ENCODE assay signal across 22 mouse cellular contexts in genomic region chr1:153659666-153660065, GRCm38 (mm10). TPM values are rescaled to one million over a fixed set of nuclear protein-coding genes. Genes with fewer than 3 reads are reported as not detected.
DNase-seq lines count a peak whose midpoint lies in the region; ATAC-seq lines count a peak whose summit lies in the region.
"Had no signal": no experiment of that assay in that cellular context is flagged by ENCODE, and none has a peak within 500 bp of the region (broad histone marks: within the 10 kb centered on the region; RNA-seq: fewer than 3 reads in every experiment).

No protein-coding gene starts in this region.

- H3K9me3 ChIP-seq in forebrain, embryonic 13.5 days (replicated peaks) = no peaks in the 10 kb centered on the region
- no peaks in the 10 kb centered on the region for H3K9me3 ChIP-seq in forebrain, embryonic 11.5 days (ENCODE audit: control insufficient read depth, low read length)
- H3K9me3 ChIP-seq in hindbrain, embryonic 15.5 days = no peaks in the 10 kb centered on the region
- no peaks in the 10 kb centered on the region for H3K9me3 ChIP-seq in midbrain, embryonic 14.5 days (ENCODE audit: control insufficient read depth, low read length)
- H3K9me3 ChIP-seq: embryonic facial prominence, embryonic 10.5 days; heart, embryonic 12.5 days; limb, embryonic 13.5 days had no signal

- H3K27me3 ChIP-seq in forebrain, embryonic 13.5 days = no peaks in the 10 kb centered on the region
- H3K27me3 ChIP-seq in forebrain, embryonic 11.5 days (ENCODE audit: control insufficient read depth, insufficient read depth, low read length) = no peaks in the 10 kb centered on the region
- H3K27me3 ChIP-seq in hindbrain, embryonic 15.5 days = no peaks in the 10 kb centered on the region
- H3K27me3 ChIP-seq in midbrain, embryonic 14.5 days (ENCODE audit: control insufficient read depth, insufficient read depth, low read length) = no peaks in the 10 kb centered on the region

- ATAC-seq in forebrain, embryonic 13.5 days = no peak
- ATAC-seq in forebrain, embryonic 11.5 days (replicated peaks; ENCODE audit: low FRiP score) = no peak
- no peak for ATAC-seq in hindbrain, embryonic 15.5 days (ENCODE audit: low FRiP score, low read depth)
- ATAC-seq in midbrain, embryonic 14.5 days (ENCODE audit: low FRiP score, low TSS enrichment) = no peak
- ATAC-seq: intestine, embryonic 16.5 days had no signal

- 0 out of 2 replicates have a peak overlapping the region, but pooled peaks have one; percentile 3 for H3K9ac ChIP-seq in forebrain, embryonic 13.5 days
- H3K9ac ChIP-seq in forebrain, embryonic 11.5 days (ENCODE audit: low read length) = no peak overlapping the region
- H3K9ac ChIP-seq in hindbrain, embryonic 15.5 days = no peak overlapping the region
- H3K9ac ChIP-seq in midbrain, embryonic 14.5 days (replicated peaks; ENCODE audit: low read length) = no peak overlapping the region
- H3K9ac ChIP-seq: heart, embryonic 12.5 days; limb, embryonic 13.5 days; liver, embryonic 14.5 days had no signal

- no peak for DNase-seq in forebrain, embryonic 11.5 days (ENCODE audit: low spot score)
- DNase-seq in midbrain, embryonic 14.5 days = no peak
- DNase-seq in retina, embryonic 14.5 days (ENCODE audit: low spot score) = peak; percentile 62
- DNase-seq in ovary, postnatal 36 days (ENCODE audit: low spot score) = no peak
- DNase-seq in gastrocnemius, adult 18-20 months (ENCODE audit: low spot score) = no peak
- no peak for DNase-seq in heart, adult 9 months (ENCODE audit: low spot score in 2 of 2)
- DNase-seq: adrenal gland, adult 8-10 months; cerebellum, adult 11 months; kidney, postnatal 10 days; lung, postnatal 10 days; thymus, adult 18-20 months had no signal

- H3K4me1 ChIP-seq in forebrain, embryonic 13.5 days = peaks cover 51% of the 10 kb centered on the region
- H3K4me1 ChIP-seq in forebrain, embryonic 11.5 days (replicated peaks; ENCODE audit: control insufficient read depth, insufficient read depth, low read length) = peaks cover 16% of the 10 kb centered on the region; the same call in 1 of the 2 replicates
- peaks cover 64% of the 10 kb centered on the region for H3K4me1 ChIP-seq in hindbrain, embryonic 15.5 days (replicated peaks)
- peaks cover 71% of the 10 kb centered on the region for H3K4me1 ChIP-seq in midbrain, embryonic 14.5 days (ENCODE audit: control insufficient read depth, insufficient read depth, low read length)

- H3K27ac ChIP-seq in forebrain, embryonic 13.5 days = no peak overlapping the region
- H3K27ac ChIP-seq in forebrain, embryonic 11.5 days (ENCODE audit: low read depth, low read length) = no peak overlapping the region
- H3K27ac ChIP-seq in hindbrain, embryonic 15.5 days (replicated peaks) = peak overlapping the region; percentile 70
- H3K27ac ChIP-seq in midbrain, embryonic 14.5 days (replicated peaks; ENCODE audit: low read depth, low read length) = peak overlapping the region; percentile 82
- H3K27ac ChIP-seq: embryonic facial prominence, embryonic 10.5 days; limb, embryonic 13.5 days; liver, embryonic 14.5 days had no signal

- no peak overlapping the region for H3K4me3 ChIP-seq in forebrain, embryonic 13.5 days
- no peak overlapping the region for H3K4me3 ChIP-seq in forebrain, embryonic 11.5 days (ENCODE audit: low read depth, low read length)
- no peak overlapping the region for H3K4me3 ChIP-seq in hindbrain, embryonic 15.5 days
- no peak overlapping the region for H3K4me3 ChIP-seq in midbrain, embryonic 14.5 days (replicated peaks; ENCODE audit: low read depth, low read length)
- H3K4me3 ChIP-seq: embryonic facial prominence, embryonic 10.5 days; heart, embryonic 12.5 days; limb, embryonic 13.5 days had no signal

- H3K4me2 ChIP-seq in forebrain, embryonic 13.5 days = peak overlapping the region; percentile 20; the same call in 1 of the 2 replicates
- no peak overlapping the region for H3K4me2 ChIP-seq in forebrain, embryonic 11.5 days (ENCODE audit: low read depth, low read length, severe bottlenecking)
- peak overlapping the region; percentile 36 for H3K4me2 ChIP-seq in hindbrain, embryonic 15.5 days
- peak overlapping the region; percentile 51 for H3K4me2 ChIP-seq in midbrain, embryonic 14.5 days (ENCODE audit: low read length)
- H3K4me2 ChIP-seq: heart, embryonic 12.5 days; limb, embryonic 13.5 days had no signal

- WGBS in forebrain, embryonic 13.5 days = 10% methylated on average over 9 of the region's 9 CpGs
- 17% methylated on average over 9 of the region's 9 CpGs for WGBS in forebrain, embryonic 11.5 days
- WGBS in hindbrain, embryonic 15.5 days = 20% methylated on average over 9 of the region's 9 CpGs
- 19% methylated on average over 9 of the region's 9 CpGs for WGBS in midbrain, embryonic 14.5 days

- H3K36me3 ChIP-seq in forebrain, embryonic 13.5 days (ENCODE audit: poor library complexity, severe bottlenecking) = no peaks in the 10 kb centered on the region
- no peaks in the 10 kb centered on the region for H3K36me3 ChIP-seq in forebrain, embryonic 11.5 days (ENCODE audit: control insufficient read depth, insufficient read depth, low read length)
- no peaks in the 10 kb centered on the region for H3K36me3 ChIP-seq in hindbrain, embryonic 15.5 days
- H3K36me3 ChIP-seq in midbrain, embryonic 14.5 days (ENCODE audit: control insufficient read depth, insufficient read depth, low read length) = no peaks in the 10 kb centered on the region
- H3K36me3 ChIP-seq: embryonic facial prominence, embryonic 10.5 days; heart, embryonic 12.5 days; limb, embryonic 13.5 days had no signal

RNA-seq across cellular contexts. Expression of gene Rgs8, which starts 6.8 kb away (rescaled TPM):
- 14.6 and 17.7 TPM in 2 replicates for polyA plus RNA-seq in forebrain, embryonic 13.5 days (2015; fragmentation: Nextera tagmentation; extraction: Ambion mirVana)
- 12.1 and 12.2 TPM in 2 replicates for polyA plus RNA-seq in forebrain, embryonic 11.5 days (2014; fragmentation: Nextera tagmentation; extraction: Ambion mirVana)
- polyA plus RNA-seq in hindbrain, embryonic 15.5 days (2015; fragmentation: Nextera tagmentation; extraction: Ambion mirVana) = 21.2 and 21.6 TPM in 2 replicates
- 30.4 and 31.6 TPM in 2 replicates for polyA plus RNA-seq in midbrain, embryonic 14.5 days (2014; fragmentation: Nextera tagmentation; extraction: Ambion mirVana)
- not detected for total RNA-seq in gastrocnemius, adult 18-20 months (2021)
- total RNA-seq: heart, postnatal 25 days; megakaryocyte, adult 5-6 weeks had no signal
- polyA plus RNA-seq: gonadal fat pad, adult 2 months; urinary bladder, adult 2 months had no signal

Comparison
In these comparisons a context has a peak if more than half of its experiments do, and no peak if none do; other contexts are left out.
1. H3K27ac ChIP-seq: peak in hindbrain, embryonic 15.5 days (single experiment) and midbrain, embryonic 14.5 days (single experiment); none in forebrain, embryonic 13.5 days (single experiment) and forebrain, embryonic 11.5 days (single experiment).